Mouse (Mus musculus) CH12.LX (cell line): ENCODE measurements around the gene Map2k5. TPM values are rescaled to one million over a fixed set of nuclear protein-coding genes. Genes with fewer than 3 reads are reported as not detected.

Source experiments
- DNase-seq: peaks from one replicate; pipeline ENCODE4 v3.0.0-alpha.2; 2013; ENCODE audit errors: extremely low read depth
- H3K27ac ChIP-seq: 2 replicates; pipeline ENCODE4 v1.5.1; 2012; ENCODE audit warnings: low read depth, mild to moderate bottlenecking, control low read depth, moderate library complexity; ENCODE audit not compliant: insufficient read depth
- H3K27me3 ChIP-seq: replicated peaks from 2 replicates; pipeline ENCODE3; 2012; ENCODE audit warnings: inconsistent platforms
- H3K36me3 ChIP-seq, 2 experiments: replicated peaks in 1 of 2; 2 replicates each; pipeline versions ENCODE3 to v1.6.1; 2012; ENCODE audit warnings: inconsistent platforms in 1 of 2, low read length in 1 of 2, mild to moderate bottlenecking in 1 of 2, mixed read lengths in 1 of 2, moderate library complexity in 1 of 2; ENCODE audit not compliant: control insufficient read depth in 1 of 2, insufficient read depth in 1 of 2
- H3K4me1 ChIP-seq, 2 experiments: 2 replicates each; pipeline ENCODE4 v1.6.1; 2012; ENCODE audit warnings: inconsistent platforms in 1 of 2, moderate library complexity in 1 of 2; ENCODE audit not compliant: insufficient read depth in 2 of 2, control insufficient read depth in 1 of 2
- H3K4me2 ChIP-seq: 2 replicates; pipeline ENCODE4 v1.6.1; 2012; ENCODE audit warnings: low read depth, mild to moderate bottlenecking, control low read depth; ENCODE audit not compliant: poor library complexity, insufficient read depth, severe bottlenecking
- H3K4me3 ChIP-seq, 3 experiments: fragments of 150-350 bp in 1 of 3; sonication (generic) in 1 of 3; replicated peaks in 1 of 3; 2 replicates each; pipeline versions ENCODE3 to v1.5.1; 2011 to 2012; ENCODE audit warnings: low read depth in 2 of 3, low read length in 2 of 3, mild to moderate bottlenecking in 2 of 3, moderate library complexity in 2 of 3, control low read depth in 1 of 3, improper control_type of control experiment in 1 of 3, inconsistent platforms in 1 of 3, mixed read lengths in 1 of 3; ENCODE audit not compliant: poor library complexity in 1 of 3
- H3K79me2 ChIP-seq: replicated peaks from 2 replicates; pipeline ENCODE4 v1.6.1; 2012; ENCODE audit warnings: mild to moderate bottlenecking, moderate library complexity; ENCODE audit not compliant: control insufficient read depth, poor library complexity, insufficient read depth, severe bottlenecking; ENCODE audit errors: extremely low read depth
- H3K9ac ChIP-seq: 2 replicates; pipeline ENCODE4 v1.6.1; 2012; ENCODE audit warnings: low read depth, mild to moderate bottlenecking, control low read depth, moderate library complexity; ENCODE audit not compliant: insufficient read depth
- H3K9me3 ChIP-seq: replicated peaks from 2 replicates; pipeline ENCODE3; 2012; ENCODE audit warnings: low read length, inconsistent platforms, mixed read lengths
- CHD2 ChIP-seq: IDR thresholded peaks from 2 replicates; pipeline ENCODE4 v1.6.1; 2011; ENCODE audit warnings: low read length, improper control_type of control experiment
- E2F4 ChIP-seq: IDR thresholded peaks from 2 replicates; pipeline ENCODE4 v1.6.1; 2011; ENCODE audit warnings: low read depth, low read length, improper control_type of control experiment; ENCODE audit not compliant: insufficient replicate concordance
- EP300 ChIP-seq: IDR thresholded peaks from 2 replicates; pipeline ENCODE4 v1.6.1; 2011; ENCODE audit warnings: low read length, improper control_type of control experiment
- GABPA ChIP-seq: IDR thresholded peaks from 2 replicates; pipeline ENCODE4 v1.6.1; 2012; ENCODE audit warnings: low read depth, low read length, improper control_type of control experiment, inconsistent platforms; ENCODE audit not compliant: insufficient replicate concordance
- HCFC1 ChIP-seq: IDR thresholded peaks from 2 replicates; pipeline ENCODE4 v1.6.1; 2012; ENCODE audit warnings: low read depth, mild to moderate bottlenecking, inconsistent platforms, low read length, improper control_type of control experiment
- JUN ChIP-seq: IDR thresholded peaks from 2 replicates; pipeline ENCODE4 v1.6.1; 2011; ENCODE audit warnings: low read depth, mild to moderate bottlenecking, low read length, improper control_type of control experiment, moderate library complexity; ENCODE audit not compliant: insufficient read depth
- JUND ChIP-seq: conservative IDR thresholded peaks from 2 replicates; pipeline ENCODE4 v1.6.1; 2011; ENCODE audit warnings: low read depth, low read length, improper control_type of control experiment
- MAFK ChIP-seq: IDR thresholded peaks from 2 replicates; pipeline ENCODE4 v1.6.1; 2011; ENCODE audit warnings: low read length, improper control_type of control experiment; ENCODE audit not compliant: insufficient replicate concordance
- MAX ChIP-seq: IDR thresholded peaks from 2 replicates; pipeline ENCODE4 v1.6.1; 2011; ENCODE audit warnings: low read length, improper control_type of control experiment
- MXI1 ChIP-seq: IDR thresholded peaks from 2 replicates; pipeline ENCODE4 v1.6.1; 2011; ENCODE audit warnings: mild to moderate bottlenecking, low read depth, low read length, improper control_type of control experiment
- MYC ChIP-seq: IDR thresholded peaks from 2 replicates; pipeline ENCODE4 v1.6.1; 2011; ENCODE audit warnings: low read depth, mild to moderate bottlenecking, improper control_type of control experiment, low read length
- NELFE ChIP-seq: IDR thresholded peaks from 2 replicates; pipeline ENCODE4 v1.6.1; 2011; ENCODE audit warnings: low read depth, low read length, improper control_type of control experiment
- NRF1 ChIP-seq: IDR thresholded peaks from 2 replicates; pipeline ENCODE4 v1.6.1; 2014; ENCODE audit warnings: low read depth, mild to moderate bottlenecking, inconsistent platforms, low read length, improper control_type of control experiment, moderate library complexity
- POLR2A ChIP-seq: IDR thresholded peaks from 2 replicates; pipeline ENCODE4 v1.6.1; 2011; ENCODE audit warnings: low read depth, mild to moderate bottlenecking, improper control_type of control experiment, low read length
- RAD21 ChIP-seq: IDR thresholded peaks from 2 replicates; pipeline ENCODE4 v1.6.1; 2011; ENCODE audit warnings: low read depth, mild to moderate bottlenecking, low read length, improper control_type of control experiment, moderate library complexity
- TBP ChIP-seq: conservative IDR thresholded peaks from 2 replicates; pipeline ENCODE4 v1.6.1; 2011; ENCODE audit warnings: low read depth, low read length, improper control_type of control experiment
- TCF12 ChIP-seq: IDR thresholded peaks from 2 replicates; pipeline ENCODE4 v1.6.1; 2014; ENCODE audit warnings: low read depth, mild to moderate bottlenecking, inconsistent platforms, low read length, improper control_type of control experiment
- UBTF ChIP-seq: IDR thresholded peaks from 2 replicates; pipeline ENCODE4 v1.6.1; 2012; ENCODE audit warnings: low read depth, mild to moderate bottlenecking, inconsistent platforms, low read length, improper control_type of control experiment, moderate library complexity
- USF2 ChIP-seq: conservative IDR thresholded peaks from 2 replicates; pipeline ENCODE4 v1.6.1; 2011; ENCODE audit warnings: low read depth, low read length, improper control_type of control experiment
- dilution Hi-C: fragments of 300-500 bp; cut with MboI; formaldehyde crosslinking; loops from 2 replicates; pipeline ENCODE4 v1.14.3; 2020; ENCODE audit warnings: low sequenced_read_pairs; ENCODE audit not compliant: extremely low pct_unique_long_range_greater_than_20kb, extremely low pct_ligation_motif_present
- in situ Hi-C: fragments of 300-500 bp; cut with MboI; formaldehyde crosslinking; loops from 3 replicates; pipeline ENCODE4 v1.14.3; 2019; ENCODE audit warnings: low sequenced_read_pairs, low pct_ligation_motif_present, low pct_unique_long_range_greater_than_20kb, mixed read lengths
- polyA plus RNA-seq: library from polyadenylated mRNA; unstranded; fragments of >175 nt; gene quantifications from 2 replicates; pipeline ENCODE4 v1.2.1, GENCODE M21; 2012; ENCODE audit warnings: low read depth; ENCODE audit not compliant: insufficient read length
- total RNA-seq, 2 experiments: library from RNA; depleted of rRNA; stranded (reverse); fragments of 300-350 nt in 1 of 2; fragments of >200 nt in 1 of 2; gene quantifications; 2 replicates each; pipeline ENCODE4 v1.2.3; 2012 to 2014

The Map2k5 gene
- total and polyA plus RNA-seq, 3 experiments: 10.8 to 22.6 (median 11.2) TPM

DNA sequence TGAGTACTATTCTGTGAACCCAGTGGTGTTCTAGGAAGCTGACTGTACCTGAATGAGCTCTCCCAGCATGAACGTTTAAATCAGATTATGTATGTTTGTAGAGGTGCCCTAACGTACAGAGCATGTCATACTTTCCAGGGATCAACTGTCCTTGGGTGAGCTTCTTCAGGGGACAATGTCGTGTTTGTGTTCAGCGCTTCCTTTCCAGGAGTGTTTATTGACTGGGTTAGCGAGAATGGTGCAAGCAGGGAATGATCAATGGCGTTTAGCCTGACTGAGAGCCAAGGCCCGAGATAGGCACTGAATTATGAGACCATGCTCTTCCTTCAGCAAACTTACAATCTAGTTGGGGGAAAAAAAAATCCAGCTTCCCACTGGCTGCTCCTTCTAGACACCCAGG lies 193.8 kb downstream of the Map2k5 start:
- Histone ChIP-seq H3K27me3 (no peaks in the 10 kb centered on the region), H3K9me3 (no peaks in the 10 kb centered on the region), H3K9ac (no peak overlapping the region), H3K4me1 (no peaks in the 10 kb centered on the region), H3K79me2 (no peaks in the 10 kb centered on the region), H3K4me2 (no peak overlapping the region), H3K27ac (no peak overlapping the region), H3K36me3 (peaks cover 0 to 52% of the 10 kb centered on the region in 2 experiments), H3K4me3 (no peak overlapping the region)
- dilution Hi-C loops: no loop called here
- TF ChIP-seq JUN (no peak), TCF12 (no peak), JUND (no peak), MXI1 (no peak), MAFK (no peak)
- in situ Hi-C loops: no loop called here
- DNase-seq: no peak

DNA sequence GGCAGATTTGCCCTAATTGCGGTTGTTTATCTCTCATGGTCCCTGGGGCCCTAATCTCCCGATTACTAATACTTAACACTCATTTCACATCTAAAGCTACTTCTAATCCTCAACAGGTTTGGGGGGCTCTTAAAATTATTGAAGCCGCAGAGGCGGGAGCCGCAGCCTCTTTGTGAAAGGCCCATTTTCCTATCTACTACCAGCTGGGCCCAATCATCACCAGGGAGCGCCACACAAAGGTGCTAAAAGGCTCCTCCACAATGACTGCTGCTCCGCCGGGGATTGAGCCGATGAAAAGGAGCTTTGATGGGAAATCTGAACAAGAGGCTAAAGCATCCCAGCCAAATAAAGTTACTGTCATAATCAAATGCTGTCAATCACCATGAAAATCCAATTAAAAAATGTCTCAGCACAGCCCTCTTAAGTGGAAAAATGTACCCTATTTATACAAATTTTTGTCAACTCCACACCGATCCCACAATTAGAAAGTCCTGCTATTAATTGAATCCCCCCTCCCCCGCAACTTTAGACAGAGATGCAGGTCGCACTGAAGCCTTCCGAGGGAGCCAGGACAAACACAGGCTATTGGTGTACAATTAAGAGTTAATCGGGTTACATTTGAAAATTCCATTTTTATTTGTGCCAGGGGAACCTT lies 195.3 kb downstream of the Map2k5 start:
- no peak for TF ChIP-seq TBP
- TF ChIP-seq MAX: no peak
- TF ChIP-seq POLR2A: no peak
- no peak for TF ChIP-seq NRF1
- no peak for TF ChIP-seq USF2
- TF ChIP-seq MYC: no peak
- no peak for TF ChIP-seq EP300
- no peak for TF ChIP-seq JUN
- no peak for TF ChIP-seq NELFE
- no peak for TF ChIP-seq CHD2
- TF ChIP-seq GABPA: no peak
- TF ChIP-seq E2F4: no peak
- no peak for TF ChIP-seq HCFC1
- no peak for TF ChIP-seq RAD21
- TF ChIP-seq UBTF: no peak
- H3K79me2 ChIP-seq: no peaks in the 10 kb centered on the region
- H3K27me3 ChIP-seq: no peaks in the 10 kb centered on the region

More for the DNA sequence above, 195.3 kb downstream of the Map2k5 start:
- Histone ChIP-seq H3K9ac (no peak overlapping the region), H3K9me3 (no peaks in the 10 kb centered on the region), H3K4me2 (no peak overlapping the region), H3K27ac (no peak overlapping the region), H3K4me1 (no peaks in the 10 kb centered on the region), H3K4me3 (no peak overlapping the region), H3K36me3 (peaks cover 0 to 50% of the 10 kb centered on the region in 2 experiments)
- DNase-seq: no peak
- in situ Hi-C loops: no loop called here
- dilution Hi-C loops: no loop called here
